In the genomic region with DNA sequence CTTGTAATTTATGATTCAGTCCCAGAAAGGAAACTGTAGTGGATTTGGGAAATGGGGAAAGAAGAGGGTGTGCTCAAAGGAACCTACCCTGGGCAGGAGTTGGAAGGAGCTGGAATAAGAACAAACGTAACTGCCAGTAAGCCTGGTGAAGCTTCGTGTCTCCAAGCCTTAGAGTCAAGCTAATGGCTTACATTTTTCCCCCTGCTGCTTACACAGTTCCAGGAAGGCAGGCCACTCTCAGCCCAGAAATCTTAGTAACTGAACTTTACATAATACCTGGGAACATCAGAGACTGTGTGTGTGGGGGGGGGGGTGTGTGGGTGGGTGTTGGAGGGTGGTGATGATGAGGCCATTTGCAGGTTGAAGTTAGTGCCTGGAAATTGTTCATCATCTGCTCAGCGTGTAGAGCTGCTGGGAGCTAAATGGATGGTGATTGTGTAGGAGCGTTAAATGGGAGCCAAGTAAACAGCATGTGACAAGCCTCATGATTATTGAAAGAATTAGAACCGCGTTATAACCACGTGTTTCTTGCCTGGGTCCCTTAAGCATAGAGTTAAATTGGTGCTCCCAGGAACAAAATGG, we compare ENCODE assay signal across 28 mouse cellular contexts.
"Had no signal": no experiment of that assay in that cellular context is flagged by ENCODE, and none has a peak within 500 bp of the region (broad histone marks: within the 10 kb centered on the region; RNA-seq: fewer than 3 reads in every experiment).

No protein-coding gene starts in this region.

- H3K27me3 ChIP-seq: embryonic facial prominence, embryonic 12.5 days; embryonic facial prominence, embryonic 13.5 days; embryonic facial prominence, embryonic 15.5 days; forebrain, embryonic 12.5 days; forebrain, embryonic 13.5 days; forebrain, embryonic 15.5 days had no signal

- H3K9me3 ChIP-seq: embryonic facial prominence, embryonic 10.5 days; embryonic facial prominence, embryonic 12.5 days; embryonic facial prominence, embryonic 13.5 days; embryonic facial prominence, embryonic 15.5 days; forebrain, embryonic 10.5 days; forebrain, embryonic 12.5 days; forebrain, embryonic 13.5 days; forebrain, embryonic 15.5 days; heart, embryonic 10.5 days had no signal

- H3K36me3 ChIP-seq: embryonic facial prominence, embryonic 10.5 days; embryonic facial prominence, embryonic 12.5 days; embryonic facial prominence, embryonic 13.5 days; embryonic facial prominence, embryonic 15.5 days; forebrain, embryonic 10.5 days; forebrain, embryonic 12.5 days; forebrain, embryonic 15.5 days; heart, embryonic 10.5 days had no signal

- DNase-seq: cerebellum, adult 8-10 months; cerebellum, adult 9-10 months; cerebellum, adult 9-11 months; cerebellum, postnatal 10 days; cerebellum, postnatal 14 days; cerebellum, postnatal 25 days; embryo, embryonic 11 days; forebrain, postnatal 0 days; gastrocnemius, adult 2 months; gastrocnemius, postnatal 10 days; gastrocnemius, postnatal 14 days; gastrocnemius, postnatal 25 days; gastrocnemius, postnatal 36 days; heart, adult 11 months; heart, adult 18-20 months; heart, adult 2 months had no signal

- H3K4me3 ChIP-seq: embryonic facial prominence, embryonic 10.5 days; embryonic facial prominence, embryonic 12.5 days; embryonic facial prominence, embryonic 13.5 days; embryonic facial prominence, embryonic 15.5 days; erythroblast, embryonic 14.5 days; forebrain, embryonic 10.5 days; forebrain, embryonic 12.5 days; forebrain, embryonic 13.5 days; forebrain, embryonic 15.5 days; gastrocnemius, adult 2 months; heart, adult 2 months; heart, embryonic 10.5 days had no signal

- H3K4me2 ChIP-seq: embryonic facial prominence, embryonic 12.5 days; embryonic facial prominence, embryonic 13.5 days; embryonic facial prominence, embryonic 15.5 days; forebrain, embryonic 12.5 days; forebrain, embryonic 13.5 days; forebrain, embryonic 15.5 days had no signal

- ATAC-seq: forebrain, embryonic 13.5 days; forebrain, embryonic 14.5 days; forebrain, embryonic 15.5 days; forebrain, embryonic 16.5 days; forebrain, postnatal 0 days had no signal

- H3K4me1 ChIP-seq: embryonic facial prominence, embryonic 10.5 days; embryonic facial prominence, embryonic 12.5 days; embryonic facial prominence, embryonic 13.5 days; forebrain, embryonic 10.5 days; forebrain, embryonic 12.5 days; forebrain, embryonic 13.5 days; forebrain, embryonic 15.5 days; heart, embryonic 10.5 days had no signal

- H3K27ac ChIP-seq: embryonic facial prominence, embryonic 10.5 days; embryonic facial prominence, embryonic 12.5 days; embryonic facial prominence, embryonic 13.5 days; embryonic facial prominence, embryonic 15.5 days; forebrain, embryonic 10.5 days; forebrain, embryonic 12.5 days; forebrain, embryonic 13.5 days; forebrain, embryonic 15.5 days; gastrocnemius, adult 2 months; heart, adult 2 months; heart, embryonic 10.5 days had no signal

- H3K9ac ChIP-seq: embryonic facial prominence, embryonic 12.5 days; embryonic facial prominence, embryonic 13.5 days; embryonic facial prominence, embryonic 15.5 days; forebrain, embryonic 12.5 days; forebrain, embryonic 13.5 days; forebrain, embryonic 15.5 days; forebrain, postnatal 0 days had no signal
